In the genomic region with DNA sequence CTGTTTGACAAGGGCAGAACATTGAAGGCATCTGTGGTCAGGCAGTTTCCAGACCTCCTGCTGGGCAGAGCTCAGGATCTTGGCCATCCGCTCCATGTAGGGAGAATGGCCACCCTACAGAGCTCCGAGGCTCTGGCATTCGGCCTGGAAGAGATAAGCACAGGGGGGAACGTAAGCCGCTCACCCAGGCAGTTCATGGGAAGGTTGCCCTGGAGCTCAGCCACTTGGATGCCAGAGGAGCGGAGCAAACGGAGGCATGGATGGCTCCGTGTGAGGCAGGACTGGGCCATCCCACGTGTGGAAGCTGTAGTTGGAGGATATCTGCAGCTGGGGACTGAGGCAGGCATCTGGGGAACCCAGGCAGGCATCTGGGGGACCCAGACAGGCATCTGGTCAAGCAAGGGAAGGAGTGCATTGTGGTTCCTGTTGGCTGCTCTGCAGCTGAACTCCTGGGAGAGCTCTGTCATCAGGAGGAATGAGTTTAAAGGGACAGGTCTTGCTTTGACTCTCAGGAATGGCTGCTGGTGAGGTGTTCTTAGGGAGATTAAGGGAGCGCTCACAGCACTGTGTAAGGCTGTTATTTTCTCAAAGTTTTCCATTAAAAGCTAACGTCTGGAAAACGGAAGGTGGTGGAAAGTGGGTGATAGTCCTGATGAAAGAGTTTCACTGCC, we compare ENCODE assay signal across 9 mouse cellular contexts.
DNase-seq lines count a peak whose midpoint lies in the region; ATAC-seq and TF ChIP-seq lines count a peak whose summit lies in the region.
"Had no signal": no experiment of that assay in that cellular context is flagged by ENCODE, and none has a peak within 500 bp of the region (broad histone marks: within the 10 kb centered on the region; RNA-seq: fewer than 3 reads in every experiment).

No protein-coding gene starts in this region.

- TF ChIP-seq POLR2A in liver, adult 2 months (IDR thresholded peaks at IDR 0.05; ENCODE audit: extremely low read depth, insufficient read depth, low read length): no peak
- TF ChIP-seq POLR2A in cerebellum, adult 2 months (IDR thresholded peaks at IDR 0.05; ENCODE audit: borderline replicate concordance, insufficient read depth, low read length): no peak
- TF ChIP-seq POLR2A in myocyte (IDR thresholded peaks at IDR 0.05; ENCODE audit: insufficient read length, low read depth): no peak

- no peak overlapping the region for H3ac ChIP-seq in myocyte (ENCODE audit: control insufficient read depth, insufficient read length)

- H3K4me3 ChIP-seq in liver, adult 2 months (ENCODE audit: insufficient read depth, low read depth, low read length): no peak overlapping the region
- H3K4me3 ChIP-seq in liver, embryonic 11.5 days (ENCODE audit: low read depth, low read length): no peak overlapping the region
- no peak overlapping the region for H3K4me3 ChIP-seq in cerebellum, adult 2 months (replicated peaks; ENCODE audit: insufficient read depth, low read depth, low read length)
- H3K4me3 ChIP-seq in kidney, embryonic 16.5 days (ENCODE audit: low read length): no peak overlapping the region
- H3K4me3 ChIP-seq in myocyte: no peak overlapping the region
- H3K4me3 ChIP-seq in forebrain, embryonic 16.5 days (replicated peaks; ENCODE audit: low read length): no peak overlapping the region
- H3K4me3 ChIP-seq: erythroblast, embryonic 14.5 days had no signal

- no peaks in the 10 kb centered on the region for H3K36me3 ChIP-seq in liver, adult 2 months (ENCODE audit: control insufficient read depth, insufficient read depth, low read length)
- no peaks in the 10 kb centered on the region for H3K36me3 ChIP-seq in liver, embryonic 11.5 days (ENCODE audit: control insufficient read depth, insufficient read depth, low read length)
- H3K36me3 ChIP-seq in kidney, embryonic 16.5 days (ENCODE audit: insufficient read depth, low read length): no peaks in the 10 kb centered on the region
- no peaks in the 10 kb centered on the region for H3K36me3 ChIP-seq in myocyte (ENCODE audit: control insufficient read depth, insufficient read depth)
- H3K36me3 ChIP-seq in forebrain, embryonic 16.5 days (ENCODE audit: control insufficient read depth, insufficient read depth): no peaks in the 10 kb centered on the region

- H3K9me3 ChIP-seq in liver, embryonic 11.5 days (ENCODE audit: control insufficient read depth, low read length): no peaks in the 10 kb centered on the region
- H3K9me3 ChIP-seq in kidney, embryonic 16.5 days (ENCODE audit: low read length): no peaks in the 10 kb centered on the region
- H3K9me3 ChIP-seq in forebrain, embryonic 16.5 days (ENCODE audit: control insufficient read depth, low read length): no peaks in the 10 kb centered on the region

- peaks cover 11% of the 10 kb centered on the region for H3K4me1 ChIP-seq in liver, adult 2 months (ENCODE audit: control insufficient read depth, insufficient read depth, low read length)
- H3K4me1 ChIP-seq in liver, embryonic 11.5 days (replicated peaks; ENCODE audit: control insufficient read depth, insufficient read depth, low read length): peaks cover 49% of the 10 kb centered on the region
- H3K4me1 ChIP-seq in cerebellum, adult 2 months (ENCODE audit: control insufficient read depth, insufficient read depth, low read length): peaks cover 57% of the 10 kb centered on the region
- peaks cover 10% of the 10 kb centered on the region for H3K4me1 ChIP-seq in kidney, embryonic 16.5 days (ENCODE audit: insufficient read depth, low read length)
- H3K4me1 ChIP-seq in forebrain, embryonic 16.5 days (replicated peaks; ENCODE audit: control insufficient read depth, insufficient read depth, low read length): peaks cover 46% of the 10 kb centered on the region

- WGBS in liver, adult 2 months: 27% methylated on average over 12 of the region's 12 CpGs
- 46% methylated on average over 12 of the region's 12 CpGs for WGBS in liver, embryonic 11.5 days
- WGBS in cerebellum, adult 2 months: 12% methylated on average over 12 of the region's 12 CpGs
- WGBS in kidney, embryonic 16.5 days: 52% methylated on average over 12 of the region's 12 CpGs
- 53% methylated on average over 12 of the region's 12 CpGs for WGBS in forebrain, embryonic 16.5 days

- DNase-seq in liver, adult 2 months (ENCODE audit: extremely low read depth, low read depth, low spot score): peak; percentile 71
- no peak for DNase-seq in liver, embryonic 11.5 days (ENCODE audit: low spot score)
- DNase-seq in cerebellum, adult 2 months: peak; percentile 90 to 92
- peak; percentile 71 for DNase-seq in heart, adult 8-10 months (ENCODE audit: low spot score)
- no peak for DNase-seq in thymus, adult 18-20 months

- H3K79me2 ChIP-seq in liver, adult 2 months (ENCODE audit: control insufficient read depth, insufficient read depth, low read length): peaks cover 14% of the 10 kb centered on the region; the same call in 1 of the 2 replicates
- no peaks in the 10 kb centered on the region for H3K79me2 ChIP-seq in myocyte (ENCODE audit: control insufficient read depth, insufficient read depth)

- H3K27me3 ChIP-seq in liver, adult 2 months (ENCODE audit: control insufficient read depth, insufficient read depth, low read length): no peaks in the 10 kb centered on the region
- no peaks in the 10 kb centered on the region for H3K27me3 ChIP-seq in liver, embryonic 11.5 days (replicated peaks; ENCODE audit: control insufficient read depth, insufficient read depth, low read length)
- no peaks in the 10 kb centered on the region for H3K27me3 ChIP-seq in cerebellum, adult 2 months (ENCODE audit: control insufficient read depth, insufficient read depth, low read length)
- H3K27me3 ChIP-seq in kidney, embryonic 16.5 days (ENCODE audit: insufficient read depth, low read length): no peaks in the 10 kb centered on the region
- H3K27me3 ChIP-seq in myocyte (ENCODE audit: control insufficient read depth, insufficient read depth, insufficient read length): no peaks in the 10 kb centered on the region
- no peaks in the 10 kb centered on the region for H3K27me3 ChIP-seq in forebrain, embryonic 16.5 days (replicated peaks; ENCODE audit: control insufficient read depth, insufficient read depth, low read length)

- no peak for ATAC-seq in liver, embryonic 11.5 days (replicated peaks; ENCODE audit: low FRiP score)
- no peak for ATAC-seq in kidney, embryonic 16.5 days (ENCODE audit: low FRiP score, low TSS enrichment)
- ATAC-seq in forebrain, embryonic 16.5 days: no peak

- no peak overlapping the region for H3K27ac ChIP-seq in liver, adult 2 months (replicated peaks; ENCODE audit: insufficient read depth, low read depth, low read length)
- H3K27ac ChIP-seq in liver, embryonic 11.5 days (ENCODE audit: low read depth, low read length): no peak overlapping the region
- peak overlapping the region; percentile 25 for H3K27ac ChIP-seq in cerebellum, adult 2 months (ENCODE audit: insufficient read depth, low read length)
- H3K27ac ChIP-seq in kidney, embryonic 16.5 days (ENCODE audit: low read length): peak overlapping the region; percentile 26
- H3K27ac ChIP-seq in forebrain, embryonic 16.5 days (ENCODE audit: low read length): no peak overlapping the region

- no peak overlapping the region for H3K9ac ChIP-seq in liver, adult 2 months (ENCODE audit: low read depth, low read length)
- no peak overlapping the region for H3K9ac ChIP-seq in liver, embryonic 11.5 days (ENCODE audit: low read depth, low read length)
- H3K9ac ChIP-seq in kidney, embryonic 16.5 days (replicated peaks; ENCODE audit: low read length): no peak overlapping the region
- H3K9ac ChIP-seq in forebrain, embryonic 16.5 days (replicated peaks; ENCODE audit: low read depth, low read length): no peak overlapping the region

- no peak for TF ChIP-seq CTCF in liver, adult 2 months (IDR thresholded peaks at IDR 0.05; ENCODE audit: low read depth, low read length)
- TF ChIP-seq CTCF in cerebellum, adult 2 months (IDR thresholded peaks at IDR 0.05; ENCODE audit: borderline replicate concordance, insufficient read depth, low read depth, low read length): no peak

- H3K4me2 ChIP-seq in liver, embryonic 11.5 days: no peak overlapping the region
- H3K4me2 ChIP-seq in kidney, embryonic 16.5 days (replicated peaks; ENCODE audit: low read depth, low read length): no peak overlapping the region
- peak overlapping the region; percentile 24 for H3K4me2 ChIP-seq in myocyte (ENCODE audit: low read depth)
- no peak overlapping the region for H3K4me2 ChIP-seq in forebrain, embryonic 16.5 days (ENCODE audit: low read length)

TF ChIP-seq in myocyte, 11 proteins besides CTCF, POLR2A, EP300 and RAD21:
- TF ChIP-seq TCF3 (IDR thresholded peaks at IDR 0.05; ENCODE audit: insufficient read length, low read depth): no peak
- TF ChIP-seq MAX (IDR thresholded peaks at IDR 0.05; ENCODE audit: low read depth): no peak
- no peak for TF ChIP-seq TCF12 (IDR thresholded peaks at IDR 0.05; ENCODE audit: insufficient read depth, poor library complexity, severe bottlenecking)
- TF ChIP-seq MYOD1 (IDR thresholded peaks at IDR 0.05; ENCODE audit: control insufficient read depth in 1 of 3, insufficient read length in 2 of 3, low read depth in 2 of 3): no peak
- no peak for TF ChIP-seq MYOG (IDR thresholded peaks at IDR 0.05; ENCODE audit: control insufficient read depth in 1 of 3, insufficient read depth in 1 of 3, insufficient read length in 2 of 3, low read depth in 2 of 3)
- no peak for TF ChIP-seq SRF (IDR thresholded peaks at IDR 0.05; ENCODE audit: control insufficient read depth, insufficient read length, low read depth)
- TF ChIP-seq USF1 (IDR thresholded peaks at IDR 0.05; ENCODE audit: low read depth): no peak
- TF ChIP-seq E2F4 (IDR thresholded peaks at IDR 0.05; ENCODE audit: insufficient read depth): no peak
- no peak for TF ChIP-seq CEBPB (IDR thresholded peaks at IDR 0.05; ENCODE audit: insufficient read depth, poor library complexity, severe bottlenecking)
- TF ChIP-seq POLR2AphosphoS2 (IDR thresholded peaks at IDR 0.05; ENCODE audit: insufficient read length, low read depth): no peak
- no peak for TF ChIP-seq REST (IDR thresholded peaks at IDR 0.05; ENCODE audit: insufficient read depth, insufficient read length)

Comparison
In these comparisons a context has a peak if more than half of its experiments do, and no peak if none do; other contexts are left out.
1. DNase-seq: peak in liver, adult 2 months (single experiment), cerebellum, adult 2 months (2 of 2) and heart, adult 8-10 months (single experiment); none in liver, embryonic 11.5 days (single experiment) and thymus, adult 18-20 months (0 of 2).
2. H3K27ac ChIP-seq: peak in cerebellum, adult 2 months (single experiment) and kidney, embryonic 16.5 days (single experiment); none in liver, adult 2 months (single experiment), liver, embryonic 11.5 days (single experiment) and forebrain, embryonic 16.5 days (single experiment).